Mouse (Mus musculus) kidney, postnatal 0 days (tissue): Measurements from ENCODE around the gene Pde6c. TPM values are rescaled to one million over a fixed set of nuclear protein-coding genes. Genes with fewer than 3 reads are reported as not detected.

Experiments
- ATAC-seq: fragments of 200-750 bp; cut with Nextera tagmentation; replicated peaks from 2 replicates; pipeline ENCODE4 v1.8.0; 2017; ENCODE audit warnings: low read depth, moderate number of reproducible peaks, moderate TSS enrichment, moderate library complexity; ENCODE audit not compliant: low FRiP score
- DNase-seq: peaks from one replicate; pipeline ENCODE4 v3.0.0-alpha.2; 2016; ENCODE audit warnings: low spot score
- H3K27ac ChIP-seq: fragments of 300-500 bp; sonication (generic); 2 replicates; pipeline ENCODE4 v1.5.1; 2014; ENCODE audit warnings: mild to moderate bottlenecking
- H3K27me3 ChIP-seq: fragments of 300-500 bp; sonication (generic); 2 replicates; pipeline ENCODE4 v1.6.1; 2014; ENCODE audit warnings: low read length, mixed read lengths; ENCODE audit not compliant: insufficient read depth
- H3K36me3 ChIP-seq: fragments of 300-500 bp; sonication (generic); 2 replicates; pipeline ENCODE4 v1.6.1; 2014; ENCODE audit warnings: low read length, mixed read lengths; ENCODE audit not compliant: insufficient read depth
- H3K4me1 ChIP-seq: fragments of 300-500 bp; sonication (generic); replicated peaks from 2 replicates; pipeline ENCODE4 v1.6.1; 2014; ENCODE audit warnings: antibody characterized with exemption, low read length, mixed read lengths; ENCODE audit not compliant: insufficient read depth
- H3K4me2 ChIP-seq: fragments of 300-500 bp; sonication (generic); 2 replicates; pipeline ENCODE4 v1.6.1; 2014; ENCODE audit warnings: mild to moderate bottlenecking, low read length, moderate library complexity, mixed read lengths
- H3K4me3 ChIP-seq: fragments of 300-500 bp; sonication (generic); replicated peaks from 2 replicates; pipeline ENCODE4 v1.5.1; 2014; ENCODE audit warnings: low read depth, low read length
- H3K9ac ChIP-seq: fragments of 300-500 bp; sonication (generic); 2 replicates; pipeline ENCODE4 v1.6.1; 2014; ENCODE audit warnings: low read depth, low read length
- H3K9me3 ChIP-seq: fragments of 300-500 bp; sonication (generic); replicated peaks from 2 replicates; pipeline ENCODE4 v1.6.1; 2016; ENCODE audit warnings: low read length, inconsistent platforms, mixed read lengths
- CTCF ChIP-seq: IDR thresholded peaks from 2 replicates; pipeline ENCODE4 v1.5.1; 2016; ENCODE audit warnings: antibody characterized with exemption, low read depth, mild to moderate bottlenecking, moderate library complexity
- WGBS: fragments of 180-500 bp; shearing (Covaris S2); extraction: QIAGEN DNeasy Blood & Tissue Kit; methylation state at CpG from one replicate; pipeline ENCODE4 v1.1.7; 2014; 5-methylcytosine and 5-hydroxymethylcytosine counted together
- polyA plus RNA-seq: library from polyadenylated mRNA; unstranded; fragments of >200 nt; fragmentation: Nextera tagmentation; extraction: Ambion mirVana; gene quantifications from 2 replicates; pipeline ENCODE4 v1.2.1, GENCODE M21; 2015

Gene Pde6c
- polyA plus RNA-seq, 1 experiment from 2014 or later, result 0.16 TPM

- H3K27me3 ChIP-seq, result no peaks in the 10 kb centered on the region
- H3K4me1 ChIP-seq, result no peaks in the 10 kb centered on the region
- TF ChIP-seq CTCF, result no peak
- no peaks in the 10 kb centered on the region for H3K9me3 ChIP-seq
- no peak overlapping the region for H3K4me3 ChIP-seq
- no peak for ATAC-seq
- no peak overlapping the region for H3K27ac ChIP-seq
- WGBS, result 8% methylated on average over 8 of the region's 8 CpGs
- no peak overlapping the region for H3K9ac ChIP-seq
- no peaks in the 10 kb centered on the region for H3K36me3 ChIP-seq
- peak; percentile 13 for DNase-seq
- no peak overlapping the region for H3K4me2 ChIP-seq
These were observed 99.5 kb downstream of the Pde6c start for GRCm38 (mm10) chr19:38232087-38232486.

- Histone ChIP-seq H3K27ac (no peak overlapping the region), H3K4me2 (no peak overlapping the region)
- WGBS, result 3% methylated on average over 4 of the region's 4 CpGs
These were observed 99.9 kb downstream of the Pde6c start for GRCm38 (mm10) chr19:38232516-38232915.

More at GRCm38 (mm10) chr19:38232516-38232915, 99.9 kb downstream of the Pde6c start:
- no peaks in the 10 kb centered on the region for H3K9me3 ChIP-seq
- H3K36me3 ChIP-seq, result no peaks in the 10 kb centered on the region
- no peak overlapping the region for H3K9ac ChIP-seq
- H3K27me3 ChIP-seq, result no peaks in the 10 kb centered on the region
- H3K4me3 ChIP-seq, result no peak overlapping the region
- TF ChIP-seq CTCF, result no peak
- peak; percentile 47 for DNase-seq
- no peaks in the 10 kb centered on the region for H3K4me1 ChIP-seq
- ATAC-seq, result no peak; the same call in 1 of the 2 replicates

Other genes starting within 250 kb of the Pde6c start
- gene Myof, start 89.2 kb upstream of the Pde6c start, polyA plus RNA-seq, result 28.0 and 28.1 TPM in 2 replicates
- gene Cep55, start 77.8 kb upstream of the Pde6c start, polyA plus RNA-seq, result 13.8 and 15.5 TPM in 2 replicates
- gene Ffar4, start 35.7 kb upstream of the Pde6c start, polyA plus RNA-seq, result 2.0 and 2.6 TPM in 2 replicates
- gene Rbp4, start 7.5 kb upstream of the Pde6c start, polyA plus RNA-seq, result 9.7 and 11.5 TPM in 2 replicates
- 36.5 and 37.6 TPM in 2 replicates for gene Fra10ac1, start 91.4 kb downstream of the Pde6c start, polyA plus RNA-seq
- gene Lgi1, start 131.8 kb downstream of the Pde6c start, polyA plus RNA-seq, result 1.4 and 1.6 TPM in 2 replicates